Mouse (Mus musculus) frontal cortex, postnatal 14 days (tissue): Measurements from ENCODE around the gene Troap.

ENCODE experiments used
- DNase-seq, 2 experiments: peaks; one replicate each; pipeline ENCODE4 v3.0.0; 2022; ENCODE audit warnings: low spot score in 2 of 2

Troap gene

GRCm38 (mm10) chr15:99114312-99115064, 40.1 kb downstream of the Troap start:
- no peak for DNase-seq

GRCm38 (mm10) chr15:99115065-99115423, 40.7 kb downstream of the Troap start:
- no peak for DNase-seq

DNA sequence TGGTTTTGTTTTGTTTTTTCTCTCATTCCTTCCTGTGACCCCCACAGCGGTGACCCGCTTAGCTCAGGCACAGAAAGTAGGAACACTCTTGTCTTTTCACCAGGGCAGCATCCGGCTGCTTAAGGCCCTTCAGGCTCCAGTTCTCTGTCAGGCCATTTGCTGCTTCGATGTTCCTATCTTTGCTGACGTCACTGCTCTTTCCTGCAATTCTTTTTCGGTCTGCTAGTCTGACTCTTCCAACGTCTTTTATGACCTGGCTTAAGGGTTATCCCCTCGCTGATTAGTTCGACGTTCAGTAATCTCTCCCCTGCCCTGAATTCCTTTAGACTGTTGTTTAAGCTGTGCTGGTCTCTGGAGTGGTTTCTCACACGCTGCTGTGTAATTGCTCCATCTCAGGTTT, 42.2 kb downstream of the Troap start:
- DNase-seq = no peak

GRCm38 (mm10) chr15:99120814-99121213, 46.4 kb downstream of the Troap start:
- no peak for DNase-seq

DNA sequence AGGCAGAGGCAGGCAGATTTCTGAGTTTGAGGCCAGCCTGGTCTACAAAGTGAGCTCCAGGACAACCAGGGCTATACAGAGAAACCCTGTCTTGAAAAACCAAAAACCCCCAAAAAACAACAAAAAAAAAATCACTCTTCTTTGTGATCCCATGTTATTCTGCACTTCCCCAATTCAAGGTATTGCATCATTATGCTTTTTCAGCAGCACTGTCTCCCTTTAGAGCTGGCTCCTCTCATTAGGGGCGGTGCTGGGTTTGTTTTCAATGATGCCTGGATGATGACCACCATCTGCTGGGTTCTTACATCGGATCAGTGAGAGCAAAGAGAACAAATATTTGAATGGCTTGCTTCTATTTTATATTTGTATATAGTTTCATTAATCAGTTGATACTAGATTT, 48.3 kb downstream of the Troap start:
- DNase-seq = no peak

GRCm38 (mm10) chr15:99125711-99126080, 51.3 kb downstream of the Troap start, which contains the start of gene Spats2:
Gene Spats2 (plus strand): TSS chr15:99125916.
- DNase-seq = no peak

DNA sequence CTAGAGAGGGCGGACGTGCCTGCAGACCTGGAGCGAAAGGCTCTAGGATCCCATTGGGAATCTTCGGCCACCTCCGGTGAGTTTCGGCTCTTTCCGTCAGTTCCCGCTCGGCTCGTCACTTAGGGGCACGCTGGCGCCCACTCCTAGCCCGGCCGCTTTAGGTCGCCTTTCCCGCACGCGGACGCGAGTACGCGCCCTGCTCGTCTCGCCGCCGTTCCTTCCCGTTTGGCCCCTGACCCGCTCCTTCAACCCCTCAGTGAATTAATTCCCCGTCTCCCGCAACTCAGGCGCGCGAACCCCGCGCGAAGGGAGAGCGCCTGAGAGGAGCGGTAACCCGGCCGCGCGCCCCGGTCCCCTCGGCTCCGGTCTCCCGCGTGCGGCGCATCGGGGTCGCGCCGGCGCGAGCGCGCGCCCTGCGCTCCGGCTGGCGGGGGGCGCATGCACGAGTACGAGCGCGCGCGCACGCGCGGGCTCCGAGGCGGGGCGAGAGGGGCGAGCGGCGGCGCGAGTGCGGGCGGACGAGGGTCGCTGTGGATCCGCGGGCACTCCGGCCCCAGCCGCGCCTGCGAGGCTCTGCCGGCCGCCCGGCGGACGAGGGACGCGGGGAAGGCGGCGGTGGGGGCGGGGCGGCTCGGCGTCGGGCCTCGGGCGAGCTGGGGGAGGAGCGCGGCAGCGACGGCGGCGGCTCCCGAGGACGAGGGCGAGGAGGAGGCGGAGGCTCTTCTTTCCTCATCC, 51.9 kb downstream of the Troap start:
- DNase-seq = peak; percentile 76 to 82

DNA sequence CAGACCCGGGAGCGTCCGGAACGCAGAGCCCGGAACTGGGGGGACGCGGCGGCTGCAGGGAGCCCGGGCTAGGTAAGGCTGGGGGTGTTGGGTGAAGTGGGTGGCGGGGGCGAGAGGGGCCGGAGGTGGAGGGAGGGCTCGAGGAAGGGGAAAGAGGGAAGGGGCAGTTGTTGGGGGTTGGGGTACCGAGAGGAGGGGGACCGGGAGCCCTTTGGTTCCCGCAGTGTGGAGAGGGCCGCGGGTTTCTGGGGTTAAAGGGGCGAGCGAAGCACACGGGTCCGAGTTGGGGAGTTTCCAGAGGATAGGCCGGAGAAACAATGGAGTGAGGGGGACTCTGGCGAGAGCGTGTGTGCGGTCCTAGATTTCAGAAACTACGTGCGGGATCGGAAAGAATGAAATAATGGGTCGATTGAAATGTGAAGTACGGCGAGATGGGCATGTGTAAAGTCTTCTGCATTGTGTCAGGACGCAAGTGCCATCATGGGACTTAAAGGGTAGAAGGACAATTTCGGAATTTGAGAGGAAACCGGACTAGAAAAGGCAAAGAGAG, 52.5 kb downstream of the Troap start:
- DNase-seq = peak in 1 of 2 experiments; percentile 8

DNA sequence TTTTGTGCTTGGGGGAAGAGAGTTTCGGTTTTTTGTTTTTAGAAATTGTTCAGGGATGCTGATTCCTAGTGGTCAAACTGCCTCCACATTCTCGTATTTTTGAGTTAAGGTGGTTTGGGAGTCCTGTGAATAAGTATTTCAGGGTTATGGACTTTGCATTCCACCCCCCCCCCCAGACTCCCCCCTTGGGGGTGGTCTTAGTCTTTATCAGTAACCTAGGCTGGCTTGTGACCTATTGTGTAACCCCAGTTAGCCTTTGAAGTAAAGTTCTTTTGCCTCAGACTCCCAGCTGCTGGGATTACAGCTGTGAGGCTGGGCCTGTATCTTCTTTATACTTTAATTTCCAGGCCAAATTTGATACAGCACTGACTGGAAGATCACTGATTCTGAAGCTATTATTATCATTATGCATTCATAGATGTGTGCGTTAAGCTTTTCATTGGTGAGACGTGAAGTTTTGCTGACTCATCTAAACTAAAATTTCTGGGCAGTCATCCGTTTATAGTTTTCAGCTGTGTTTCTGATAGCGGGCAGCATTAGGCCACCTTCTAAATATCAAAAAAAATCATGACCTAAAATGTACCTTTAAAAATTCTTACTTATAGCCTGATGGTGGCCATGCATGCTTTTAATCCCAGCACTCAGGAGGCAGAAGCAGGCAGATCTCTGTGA, 53.6 kb downstream of the Troap start:
- no peak for DNase-seq

GRCm38 (mm10) chr15:99129441-99129840, 55.1 kb downstream of the Troap start:
- no peak for DNase-seq

DNA sequence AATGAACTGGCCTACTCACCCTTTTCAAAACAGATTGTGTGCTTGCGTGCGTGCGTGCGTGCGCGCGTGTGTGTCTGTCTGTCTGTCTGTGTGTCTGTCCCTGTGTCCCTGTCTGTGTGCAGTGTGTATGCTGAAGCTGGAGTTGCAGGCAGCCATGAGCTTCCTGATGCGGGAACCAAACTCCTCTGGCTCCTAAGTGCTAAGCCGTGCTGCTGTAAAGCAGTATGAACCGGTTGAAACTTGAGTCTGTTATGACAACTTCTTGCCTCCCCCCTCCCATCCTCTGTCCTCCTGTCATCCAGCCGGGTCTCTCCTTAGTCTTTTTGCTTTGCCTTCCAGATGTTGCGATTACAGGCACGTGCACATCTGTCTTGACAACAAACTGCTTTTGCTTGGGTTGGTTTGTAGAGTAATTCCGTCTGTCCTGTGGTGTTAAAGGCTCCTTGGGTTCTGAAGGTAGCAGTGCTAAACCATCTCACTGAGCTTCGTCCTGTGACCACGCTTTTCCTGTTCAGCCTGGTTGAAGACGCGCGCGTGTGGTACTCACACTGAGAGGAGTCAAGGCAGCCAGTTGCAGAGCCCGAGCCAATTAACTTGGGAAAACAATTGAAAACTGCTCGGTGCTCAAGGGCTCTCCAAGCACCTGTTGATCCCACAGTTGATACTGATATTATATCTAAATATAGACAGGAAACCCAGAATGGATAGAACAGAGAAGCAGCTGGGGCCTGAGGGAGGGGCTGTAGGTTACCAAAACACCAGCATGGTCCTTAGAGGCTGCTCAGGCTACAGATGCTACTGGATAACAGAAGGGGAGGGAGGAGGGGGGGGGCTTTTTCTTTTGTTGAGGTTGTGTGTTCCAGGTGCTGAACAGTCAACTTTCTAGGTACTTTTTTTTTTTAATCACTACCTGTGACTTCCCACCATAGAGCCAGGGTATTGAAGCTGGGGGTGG, 55.9 kb downstream of the Troap start:
- no peak for DNase-seq
